Mouse (Mus musculus) neural tube, embryonic 12.5 days (tissue): ENCODE results near the gene Srpk1. TPM values are rescaled to one million over a fixed set of nuclear protein-coding genes. Genes with fewer than 3 reads are reported as not detected.
"Not testable (repeated sequence)": the region's sequence is repeated elsewhere in the genome, so short reads cannot be mapped to it uniquely, and the experiment has no call there.

ENCODE experiments used
- ATAC-seq: fragments of 200-750 bp; cut with Nextera tagmentation; 2 replicates; pipeline ENCODE4 v1.8.0; 2017; ENCODE audit warnings: low read depth, mild to moderate bottlenecking, moderate TSS enrichment, moderate library complexity; ENCODE audit not compliant: low FRiP score
- H3K27ac ChIP-seq: fragments of 300-500 bp; sonication (generic); 2 replicates; pipeline ENCODE4 v1.5.1; 2016
- H3K27me3 ChIP-seq: fragments of 300-500 bp; sonication (generic); replicated peaks from 2 replicates; pipeline ENCODE4 v1.6.1; 2016; ENCODE audit warnings: mild to moderate bottlenecking
- H3K36me3 ChIP-seq: fragments of 300-500 bp; sonication (generic); 2 replicates; pipeline ENCODE4 v1.6.1; 2016; ENCODE audit warnings: mild to moderate bottlenecking
- H3K4me1 ChIP-seq: fragments of 300-500 bp; sonication (generic); 2 replicates; pipeline ENCODE4 v1.6.1; 2016
- H3K4me2 ChIP-seq: fragments of 300-500 bp; sonication (generic); replicated peaks from 2 replicates; pipeline ENCODE4 v1.6.1; 2016; ENCODE audit warnings: mild to moderate bottlenecking
- H3K4me3 ChIP-seq: fragments of 300-500 bp; sonication (generic); 2 replicates; pipeline ENCODE4 v1.5.1; 2016
- H3K9ac ChIP-seq: fragments of 300-500 bp; sonication (generic); 2 replicates; pipeline ENCODE4 v1.6.1; 2016; ENCODE audit warnings: mild to moderate bottlenecking
- H3K9me3 ChIP-seq: fragments of 300-500 bp; sonication (generic); 2 replicates; pipeline ENCODE4 v1.6.1; 2016; ENCODE audit warnings: mild to moderate bottlenecking
- WGBS: fragments of 180-500 bp; shearing (Covaris S2); methylation state at CpG from one replicate; pipeline ENCODE4 v1.1.7; 2016; 5-methylcytosine and 5-hydroxymethylcytosine counted together
- polyA plus RNA-seq: library from polyadenylated mRNA; unstranded; fragments of >200 nt; fragmentation: Nextera tagmentation; extraction: Ambion mirVana; gene quantifications from 2 replicates; pipeline ENCODE4 v1.2.1, GENCODE M21; 2016

The Srpk1 gene
- polyA plus RNA-seq, 1 experiment from 2014 or later, result 96.1 TPM

DNA sequence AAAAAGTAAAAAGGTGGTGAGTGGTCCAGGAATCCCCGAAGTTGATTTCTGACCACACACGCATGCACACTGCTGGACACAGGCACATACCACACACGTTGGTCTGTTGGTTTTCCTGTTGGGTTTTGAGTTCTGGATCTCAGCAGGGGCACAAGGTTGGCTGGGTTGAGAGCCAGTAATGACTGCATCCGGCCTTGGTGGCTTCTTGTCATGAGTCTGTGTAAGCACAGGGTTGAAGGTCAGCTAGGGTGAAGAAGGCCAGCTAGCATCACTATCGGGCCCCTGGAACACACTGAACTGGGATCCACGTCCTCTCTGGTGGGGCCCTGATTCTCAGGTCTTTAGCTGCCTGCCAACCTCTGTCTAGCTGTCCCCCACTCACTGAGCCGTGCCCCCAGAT lies 50.0 kb downstream of the Srpk1 start:
- Histone ChIP-seq H3K9me3 (no peaks in the 10 kb centered on the region), H3K27me3 (no peaks in the 10 kb centered on the region; the same call in 1 of the 2 replicates), H3K4me3 (no peak overlapping the region), H3K36me3 (no peaks in the 10 kb centered on the region), H3K27ac (no peak overlapping the region), H3K4me1 (peaks cover 10% of the 10 kb centered on the region), H3K4me2 (no peak overlapping the region), H3K9ac (no peak overlapping the region)
- ATAC-seq, result no peak
- WGBS, result 85% methylated on average over 7 of the region's 7 CpGs

DNA sequence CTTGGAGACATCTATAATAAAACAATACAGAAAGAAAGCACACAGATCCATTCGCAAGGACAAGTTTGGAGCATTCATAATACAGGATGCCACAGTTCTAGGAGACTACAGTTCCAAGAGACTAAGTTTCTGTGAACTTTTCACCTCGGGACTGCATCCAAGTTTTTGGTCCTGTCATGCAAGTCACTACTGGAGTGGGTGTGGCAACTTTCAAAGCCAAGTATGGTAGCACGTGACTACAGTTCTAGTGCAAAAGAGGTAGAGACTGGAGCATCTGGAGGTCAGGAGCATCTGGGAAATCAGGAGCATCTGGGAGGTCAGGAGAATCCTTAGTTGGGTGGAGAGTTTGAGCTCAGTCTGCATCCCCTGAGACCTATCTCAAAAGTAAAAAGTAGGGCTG lies 50.6 kb downstream of the Srpk1 start:
- Histone ChIP-seq H3K27ac (no peak overlapping the region), H3K27me3 (no peaks in the 10 kb centered on the region; the same call in 1 of the 2 replicates), H3K36me3 (no peaks in the 10 kb centered on the region), H3K9ac (no peak overlapping the region), H3K9me3 (no peaks in the 10 kb centered on the region), H3K4me2 (no peak overlapping the region), H3K4me1 (peaks cover 10% of the 10 kb centered on the region), H3K4me3 (no peak overlapping the region)
- ATAC-seq, result no peak
- 88% methylated on average over 3 of the region's 3 CpGs for WGBS

GRCm38 (mm10) chr17:28567541-28567940 lies 55.0 kb downstream of the Srpk1 start:
- no peak overlapping the region for H3K4me2 ChIP-seq
- WGBS, result 32% methylated on average over 3 of the region's 3 CpGs
- H3K4me3 ChIP-seq, result no peak overlapping the region
- no peaks in the 10 kb centered on the region for H3K9me3 ChIP-seq
- no peak for ATAC-seq
- H3K36me3 ChIP-seq, result no peaks in the 10 kb centered on the region
- H3K27ac ChIP-seq, result no peak overlapping the region
- no peak overlapping the region for H3K9ac ChIP-seq
- no peaks in the 10 kb centered on the region for H3K27me3 ChIP-seq
- no peaks in the 10 kb centered on the region for H3K4me1 ChIP-seq

DNA sequence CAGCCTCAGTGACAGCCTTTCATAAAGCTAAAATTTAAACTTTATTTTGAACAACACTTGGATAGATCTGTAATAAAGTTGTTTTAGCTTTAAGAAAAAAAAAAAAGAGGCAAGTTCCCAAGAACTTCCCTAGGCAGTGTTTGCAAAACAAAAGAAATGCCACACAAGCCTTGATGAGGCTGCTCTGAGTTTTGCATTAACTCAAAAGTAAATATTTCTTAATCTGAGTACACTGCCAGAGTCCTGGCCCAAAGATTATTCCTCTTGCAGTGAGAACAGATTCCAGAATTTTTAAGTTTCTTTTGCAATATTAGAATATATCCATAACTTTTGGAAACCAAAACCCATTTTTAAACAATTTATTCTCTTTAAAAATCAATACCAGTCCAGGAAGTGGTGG lies 57.3 kb downstream of the Srpk1 start:
- Histone ChIP-seq H3K9ac (no peak overlapping the region), H3K27me3 (no peaks in the 10 kb centered on the region), H3K4me2 (no peak overlapping the region), H3K36me3 (no peaks in the 10 kb centered on the region), H3K9me3 (no peaks in the 10 kb centered on the region), H3K4me1 (no peaks in the 10 kb centered on the region), H3K27ac (no peak overlapping the region), H3K4me3 (no peak overlapping the region)
- ATAC-seq, result no peak

DNA sequence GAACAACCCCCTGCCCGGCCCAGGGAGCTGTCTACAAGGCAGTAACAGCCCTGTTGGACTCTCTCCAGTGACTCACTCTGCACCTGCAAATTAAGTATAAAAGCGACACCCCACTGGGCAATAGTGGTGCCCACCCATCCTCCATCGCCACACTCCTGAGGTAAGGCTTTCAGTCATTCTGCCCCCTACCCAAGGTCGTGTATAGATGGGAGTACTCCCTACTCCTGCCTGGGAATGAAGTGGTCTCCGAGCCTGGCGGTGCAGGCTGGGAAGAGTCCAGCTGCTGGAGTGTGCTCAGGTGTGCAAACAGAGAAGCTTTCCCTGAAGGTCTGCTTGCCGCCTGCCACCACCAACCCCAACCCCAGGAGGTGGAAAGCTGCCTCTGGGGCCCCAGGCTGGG lies 60.9 kb downstream of the Srpk1 start:
- H3K27ac ChIP-seq, result no peak overlapping the region
- H3K4me1 ChIP-seq, result peaks cover 2% of the 10 kb centered on the region; the same call in 1 of the 2 replicates
- no peak overlapping the region for H3K9ac ChIP-seq
- no peaks in the 10 kb centered on the region for H3K27me3 ChIP-seq
- no peak overlapping the region for H3K4me2 ChIP-seq
- H3K36me3 ChIP-seq, result no peaks in the 10 kb centered on the region
- H3K9me3 ChIP-seq, result no peaks in the 10 kb centered on the region
- ATAC-seq, result no peak
- 63% methylated on average over 7 of the region's 7 CpGs for WGBS
- no peak overlapping the region for H3K4me3 ChIP-seq

DNA sequence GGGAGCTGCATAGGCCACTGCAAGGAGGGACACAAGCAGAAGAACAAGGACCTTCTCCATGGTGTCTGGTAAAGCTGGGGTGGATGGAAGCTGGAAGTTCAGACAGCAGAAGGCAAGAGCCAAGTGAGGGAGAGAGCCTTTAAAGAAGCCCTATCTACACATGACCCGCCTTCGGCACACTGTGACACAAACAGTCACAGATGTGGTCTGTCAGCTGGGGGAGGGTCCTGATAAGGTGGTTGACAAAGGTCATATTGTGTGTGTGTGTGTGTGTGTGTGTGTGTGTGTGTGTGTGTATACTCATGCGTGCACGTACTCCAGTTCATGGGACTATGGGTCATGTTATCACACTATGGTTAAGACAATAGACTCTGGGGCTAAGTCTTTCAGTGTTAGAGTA lies 61.9 kb downstream of the Srpk1 start, which contains the start of gene Clps:
Gene Clps (minus strand): TSS at position 169 of the 400 bp plus-strand sequence.
- no peak within 1 kb of the TSS for H3K4me3 ChIP-seq
- H3K27me3 ChIP-seq, result no peaks in the 10 kb centered on the region
- no peak for ATAC-seq
- no peaks in the 10 kb centered on the region for H3K36me3 ChIP-seq
- H3K27ac ChIP-seq, result no peak within 1 kb of the TSS
- WGBS, result 86% methylated on average over 4 of the region's 4 CpGs
- H3K4me1 ChIP-seq, result peaks cover 4% of the 10 kb centered on the region; the same call in 1 of the 2 replicates
- H3K9me3 ChIP-seq, result no peaks in the 10 kb centered on the region
- no peak within 1 kb of the TSS for H3K4me2 ChIP-seq
- H3K9ac ChIP-seq, result no peak within 1 kb of the TSS

DNA sequence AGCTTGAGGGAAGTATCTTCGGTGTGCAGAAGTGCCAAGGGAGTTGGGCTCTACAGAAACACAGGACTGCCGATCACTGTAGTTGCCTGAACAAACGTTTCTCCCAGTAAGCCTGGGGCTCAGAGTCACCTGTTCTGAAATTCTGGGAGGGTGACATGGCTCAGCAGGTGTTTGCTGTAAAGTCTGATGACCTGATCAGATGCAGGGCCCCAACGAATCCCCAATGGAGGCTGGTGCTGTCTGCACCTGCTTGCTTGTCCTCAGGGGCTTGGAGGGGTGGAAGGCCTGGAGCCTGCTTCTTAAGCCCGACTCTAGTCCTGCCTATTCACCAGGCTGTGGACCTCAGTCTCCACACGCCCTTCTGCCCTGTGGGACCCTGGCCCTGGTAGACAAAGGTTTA lies 64.7 kb downstream of the Srpk1 start:
- no peaks in the 10 kb centered on the region for H3K9me3 ChIP-seq
- H3K27me3 ChIP-seq, result no peaks in the 10 kb centered on the region
- WGBS, result 79% methylated on average over 6 of the region's 6 CpGs
- H3K27ac ChIP-seq, result no peak overlapping the region
- no peaks in the 10 kb centered on the region for H3K36me3 ChIP-seq
- H3K4me2 ChIP-seq, result no peak overlapping the region
- peaks cover 4% of the 10 kb centered on the region; the same call in 1 of the 2 replicates for H3K4me1 ChIP-seq
- no peak for ATAC-seq
- no peak overlapping the region for H3K4me3 ChIP-seq
- H3K9ac ChIP-seq, result no peak overlapping the region

GRCm38 (mm10) chr17:28556635-28557396 lies 65.7 kb downstream of the Srpk1 start:
- ATAC-seq, result no peak
- Histone ChIP-seq H3K9ac (no peak overlapping the region), H3K4me3 (no peak overlapping the region), H3K4me2 (no peak overlapping the region), H3K9me3 (no peaks in the 10 kb centered on the region), H3K27me3 (no peaks in the 10 kb centered on the region), H3K27ac (no peak overlapping the region), H3K36me3 (no peaks in the 10 kb centered on the region), H3K4me1 (peaks cover 4% of the 10 kb centered on the region; the same call in 1 of the 2 replicates)
- 58% methylated on average over 6 of the region's 6 CpGs for WGBS

DNA sequence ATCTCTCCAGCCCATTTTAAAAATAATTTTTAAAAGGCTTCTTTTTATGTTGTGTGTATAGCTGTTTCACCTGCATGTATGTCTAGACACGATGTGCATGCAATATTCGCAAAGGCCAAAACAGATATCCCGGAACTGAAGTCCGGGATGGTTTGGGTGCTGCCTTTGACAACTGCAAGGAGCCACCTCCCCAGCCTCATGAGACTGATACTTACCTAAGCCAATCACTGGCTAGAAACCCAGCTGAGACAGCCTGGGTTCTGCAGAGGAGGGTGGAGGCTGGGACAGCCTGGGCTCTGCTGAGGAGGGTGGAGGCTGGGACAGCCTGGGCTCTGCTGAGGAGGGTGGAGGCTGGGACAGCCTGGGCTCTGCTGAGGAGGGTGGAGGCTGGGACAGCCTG lies 68.5 kb downstream of the Srpk1 start:
- not testable (repeated sequence) for H3K4me3 ChIP-seq, H3K4me1 ChIP-seq, H3K27ac ChIP-seq, H3K4me2 ChIP-seq, H3K36me3 ChIP-seq, H3K9ac ChIP-seq, H3K27me3 ChIP-seq, H3K9me3 ChIP-seq, ATAC-seq
- WGBS, result 92% methylated on average over 4 of the region's 4 CpGs

DNA sequence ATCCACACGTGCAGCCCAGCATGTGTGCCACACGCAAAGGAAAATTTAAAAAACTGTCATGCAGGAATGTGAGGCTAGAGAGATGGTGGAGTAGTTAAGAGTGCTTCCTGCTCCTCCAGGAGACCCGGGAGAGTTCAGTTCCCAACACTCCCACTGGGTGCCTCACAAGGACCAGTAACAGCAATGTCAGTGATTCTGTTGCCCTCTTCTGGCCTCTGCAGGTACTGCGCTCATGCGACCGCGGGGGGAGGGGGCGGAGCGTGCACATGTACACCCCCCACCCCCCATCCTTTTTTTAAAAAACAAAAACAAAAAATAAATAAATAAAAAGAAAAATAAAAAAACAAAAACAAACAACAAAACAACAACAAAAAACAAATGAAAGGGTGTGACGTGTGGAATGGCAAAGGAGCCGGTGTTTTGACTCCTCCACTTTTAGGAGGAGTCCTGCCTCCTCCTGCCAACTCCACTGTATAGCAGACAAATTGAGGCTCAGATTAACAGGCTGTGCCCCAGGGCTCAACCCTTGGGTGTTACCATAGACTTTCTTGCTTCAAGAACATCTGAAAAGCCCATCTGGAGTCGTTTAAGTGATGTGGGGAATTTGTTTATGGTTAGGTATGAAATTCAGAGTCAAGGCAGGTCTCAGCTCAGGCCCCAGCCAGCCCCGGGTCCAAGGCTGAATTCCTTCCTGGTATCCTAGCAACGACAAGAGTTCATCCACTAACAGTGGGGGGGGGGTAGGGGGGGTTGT lies 69.3 kb downstream of the Srpk1 start:
- ATAC-seq, result no peak
- Histone ChIP-seq H3K4me1 (peaks cover 4% of the 10 kb centered on the region; the same call in 1 of the 2 replicates), H3K9me3 (no peaks in the 10 kb centered on the region), H3K9ac (no peak overlapping the region), H3K36me3 (no peaks in the 10 kb centered on the region), H3K27ac (no peak overlapping the region), H3K4me3 (no peak overlapping the region), H3K27me3 (no peaks in the 10 kb centered on the region), H3K4me2 (no peak overlapping the region)
- 7% methylated on average over 14 of the region's 14 CpGs for WGBS

GRCm38 (mm10) chr17:28549111-28549510 lies 73.4 kb downstream of the Srpk1 start, which contains the start of gene Clpsl2:
Gene Clpsl2, plus strand, starts transcription at chr17:28549411.
- H3K36me3 ChIP-seq, result no peaks in the 10 kb centered on the region
- 81% methylated on average over 14 of the region's 14 CpGs for WGBS

GRCm38 (mm10) chr17:28548550-28548949 lies 74.0 kb downstream of the Srpk1 start:
- 67% methylated on average over 11 of the region's 11 CpGs for WGBS
- H3K4me1 ChIP-seq, result no peaks in the 10 kb centered on the region
- no peak for ATAC-seq
- H3K27ac ChIP-seq, result no peak overlapping the region
- no peak overlapping the region for H3K9ac ChIP-seq
- no peak overlapping the region for H3K4me3 ChIP-seq
- H3K27me3 ChIP-seq, result no peaks in the 10 kb centered on the region
- no peaks in the 10 kb centered on the region for H3K9me3 ChIP-seq
- no peaks in the 10 kb centered on the region for H3K36me3 ChIP-seq
- H3K4me2 ChIP-seq, result no peak overlapping the region

More at GRCm38 (mm10) chr17:28549111-28549510, 73.4 kb downstream of the Srpk1 start, which contains the start of gene Clpsl2:
- H3K9me3 ChIP-seq, result no peaks in the 10 kb centered on the region
- no peaks in the 10 kb centered on the region for H3K27me3 ChIP-seq
- no peak within 1 kb of the TSS for H3K9ac ChIP-seq
- H3K4me3 ChIP-seq, result no peak within 1 kb of the TSS
- no peak for ATAC-seq
- no peaks in the 10 kb centered on the region for H3K4me1 ChIP-seq
- no peak within 1 kb of the TSS for H3K4me2 ChIP-seq
- H3K27ac ChIP-seq, result no peak within 1 kb of the TSS
